Mouse (Mus musculus) liver (tissue): ENCODE data around the gene Heatr5a.

ENCODE experiments used
- DNase-seq: peaks from one replicate; pipeline ENCODE4 v3.0.0-alpha.2; 2020; ENCODE audit warnings: mixed read lengths

The Heatr5a gene

GRCm38 (mm10) chr12:51970352-51971069 is 610 bp downstream of the Heatr5a start:
- peak; percentile 72 for DNase-seq

GRCm38 (mm10) chr12:51969876-51970275 is 1.2 kb downstream of the Heatr5a start:
- DNase-seq, result no peak

- DNase-seq, result no peak
These were observed 2.0 kb downstream of the Heatr5a start for GRCm38 (mm10) chr12:51969092-51969491.

GRCm38 (mm10) chr12:51967915-51968595 is 3.1 kb downstream of the Heatr5a start:
- no peak for DNase-seq

- no peak for DNase-seq
These were observed 13.5 kb downstream of the Heatr5a start for GRCm38 (mm10) chr12:51957626-51958025.

GRCm38 (mm10) chr12:51952309-51952708 is 18.8 kb downstream of the Heatr5a start:
- no peak for DNase-seq

GRCm38 (mm10) chr12:51947498-51947945 is 23.6 kb downstream of the Heatr5a start:
- no peak for DNase-seq

- no peak for DNase-seq
These were observed 25.8 kb downstream of the Heatr5a start for GRCm38 (mm10) chr12:51945331-51945730.

- no peak for DNase-seq
These were observed 31.3 kb downstream of the Heatr5a start for GRCm38 (mm10) chr12:51939848-51940247.

GRCm38 (mm10) chr12:51937938-51938337 is 33.2 kb downstream of the Heatr5a start:
- DNase-seq, result no peak

- DNase-seq, result no peak
These were observed 41.5 kb downstream of the Heatr5a start for GRCm38 (mm10) chr12:51929630-51930029.

GRCm38 (mm10) chr12:51917191-51917590 is 53.9 kb downstream of the Heatr5a start:
- no peak for DNase-seq

- DNase-seq, result no peak
These were observed 56.0 kb downstream of the Heatr5a start for GRCm38 (mm10) chr12:51914903-51915670.

GRCm38 (mm10) chr12:51909202-51909601 is 61.9 kb downstream of the Heatr5a start:
- DNase-seq, result no peak

GRCm38 (mm10) chr12:51907543-51907942 is 63.6 kb downstream of the Heatr5a start:
- DNase-seq, result no peak

GRCm38 (mm10) chr12:51900551-51900950 is 70.6 kb downstream of the Heatr5a start:
- DNase-seq, result no peak

GRCm38 (mm10) chr12:51896901-51897300 is 74.2 kb downstream of the Heatr5a start:
- no peak for DNase-seq

- DNase-seq, result no peak
These were observed 82.5 kb downstream of the Heatr5a start for GRCm38 (mm10) chr12:51888609-51889008.

GRCm38 (mm10) chr12:51887301-51888290 is 83.5 kb downstream of the Heatr5a start:
- DNase-seq, result no peak

GRCm38 (mm10) chr12:51886369-51886768 is 84.8 kb downstream of the Heatr5a start:
- DNase-seq, result no peak

GRCm38 (mm10) chr12:51884801-51885200 is 86.3 kb downstream of the Heatr5a start:
- no peak for DNase-seq

- DNase-seq, result peak; percentile 68
These were observed 87.8 kb downstream of the Heatr5a start for GRCm38 (mm10) chr12:51883297-51883805.
